Mouse (Mus musculus) neutrophil, adult 5-6 weeks (primary cell): ENCODE results near the gene Agap3. TPM values are rescaled to one million over a fixed set of nuclear protein-coding genes. Genes with fewer than 3 reads are reported as not detected.
A peak's percentile ranks its signal among the peaks of the same experiment; 100 is the strongest.

Source experiments
- ATAC-seq: fragments of 151-379, 151-347 bp; 2 replicates; pipeline ENCODE4 v1.8.0; 2017; ENCODE audit warnings: mild to moderate bottlenecking, moderate TSS enrichment; ENCODE audit not compliant: insufficient number of reproducible peaks, poor library complexity, low FRiP score, severe bottlenecking; ENCODE audit errors: extremely low read depth
- total RNA-seq: library from RNA; stranded (forward); fragments of 200-1000 nt; gene quantifications from 2 replicates; pipeline ENCODE4 v1.2.3, GENCODE M21; 2017

The Agap3 gene
- total RNA-seq: 26.1 and 28.6 TPM in 2 replicates

- ATAC-seq: no peak
Observed at GRCm38 (mm10) chr5:24452030-24452690, at the start of gene Agap3. Gene Agap3, plus strand, starts transcription at chr5:24452177.

GRCm38 (mm10) chr5:24404594-24405360, 47.2 kb upstream of the Agap3 start:
- no peak for ATAC-seq

DNA sequence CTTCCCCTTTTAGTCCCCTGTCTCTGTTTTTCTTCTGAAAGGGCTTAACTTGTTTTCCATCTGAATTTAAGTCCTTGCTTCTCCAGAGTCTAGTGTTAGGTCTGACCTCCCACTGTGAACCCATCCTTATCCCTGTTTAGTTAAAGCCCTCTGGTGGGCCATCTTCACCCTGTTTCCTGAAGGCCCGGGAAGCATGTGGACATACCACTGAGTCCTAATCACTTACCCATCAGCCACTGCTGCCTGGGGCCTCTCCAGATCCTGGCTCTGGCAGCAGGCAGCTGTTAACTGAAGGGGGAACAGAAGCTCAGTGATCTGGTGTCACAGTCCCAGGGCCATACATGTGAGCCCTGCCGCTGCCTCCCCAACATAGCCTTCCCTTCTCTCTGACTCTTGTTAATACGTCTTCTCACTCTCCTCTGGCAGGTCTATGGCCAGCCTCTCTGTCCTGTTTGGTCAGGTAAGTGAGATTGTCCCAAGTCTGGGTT, 46.5 kb upstream of the Agap3 start:
- ATAC-seq: no peak

DNA sequence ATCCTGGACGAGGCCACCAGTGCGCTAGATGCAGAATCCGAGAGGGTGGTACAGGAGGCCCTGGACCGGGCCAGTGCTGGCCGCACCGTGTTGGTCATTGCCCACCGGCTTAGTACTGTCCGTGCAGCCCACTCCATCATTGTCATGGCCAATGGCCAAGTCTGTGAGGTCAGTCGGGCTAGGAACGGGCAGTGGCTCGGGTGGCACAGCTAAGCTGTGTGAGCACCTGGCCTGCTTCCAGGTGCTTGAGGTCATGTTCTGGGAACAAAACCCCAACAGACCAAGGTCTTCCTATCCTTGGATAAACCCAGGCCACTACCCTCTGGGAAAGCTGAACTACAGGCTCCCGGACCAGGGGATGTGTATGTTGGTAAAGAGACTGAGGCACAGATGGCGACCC, 43.3 kb upstream of the Agap3 start:
- ATAC-seq: no peak

- no peak for ATAC-seq
Observed at GRCm38 (mm10) chr5:24409466-24409865, 42.5 kb upstream of the Agap3 start.

GRCm38 (mm10) chr5:24412063-24412462, 39.9 kb upstream of the Agap3 start:
- ATAC-seq: no peak

- no peak for ATAC-seq
Observed at GRCm38 (mm10) chr5:24413042-24413693, 38.8 kb upstream of the Agap3 start, which contains the start of gene Asic3. Gene Asic3, plus strand, starts transcription at chr5:24413392.

GRCm38 (mm10) chr5:24413938-24414337, 38.0 kb upstream of the Agap3 start:
- ATAC-seq: no peak

DNA sequence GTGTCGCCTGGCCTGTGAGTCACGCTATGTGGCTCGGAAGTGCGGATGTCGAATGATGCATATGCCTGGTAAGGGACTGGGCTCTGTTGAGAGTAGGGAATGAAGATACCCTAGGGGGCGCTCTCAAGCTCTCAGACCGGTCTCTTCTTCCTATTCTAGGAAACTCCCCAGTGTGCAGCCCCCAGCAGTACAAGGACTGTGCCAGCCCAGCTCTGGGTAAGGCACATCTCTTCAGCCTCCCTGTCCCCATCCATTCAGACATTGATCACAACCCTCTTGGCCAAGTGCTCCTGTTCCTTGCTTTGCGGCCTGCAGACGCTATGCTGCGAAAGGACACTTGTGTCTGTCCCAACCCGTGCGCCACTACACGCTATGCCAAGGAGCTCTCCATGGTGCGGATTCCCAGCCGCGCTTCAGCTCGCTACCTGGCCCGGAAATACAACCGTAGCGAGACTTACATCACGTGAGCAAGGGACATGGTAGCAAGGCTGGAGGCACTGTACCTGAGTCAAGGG, 35.7 kb upstream of the Agap3 start:
- peak; percentile 65 for ATAC-seq

- ATAC-seq: no peak
Observed at GRCm38 (mm10) chr5:24417587-24417986, 34.4 kb upstream of the Agap3 start.

GRCm38 (mm10) chr5:24420381-24420780, 31.6 kb upstream of the Agap3 start:
- ATAC-seq: no peak

GRCm38 (mm10) chr5:24423129-24424003, 28.6 kb upstream of the Agap3 start, which contains the start of the genes Cdk5 and Slc4a2:
Gene Cdk5, minus strand, starts transcription at chr5:24423530.
Gene Slc4a2, plus strand, starts transcription at chr5:24423837.
- peak; percentile 93 for ATAC-seq

GRCm38 (mm10) chr5:24424004-24424781, 27.8 kb upstream of the Agap3 start:
- ATAC-seq: no peak

- 0 out of 2 replicates have a peak, but pooled peaks have one; percentile 6 for ATAC-seq
Observed at GRCm38 (mm10) chr5:24424861-24425411, 27.0 kb upstream of the Agap3 start.

DNA sequence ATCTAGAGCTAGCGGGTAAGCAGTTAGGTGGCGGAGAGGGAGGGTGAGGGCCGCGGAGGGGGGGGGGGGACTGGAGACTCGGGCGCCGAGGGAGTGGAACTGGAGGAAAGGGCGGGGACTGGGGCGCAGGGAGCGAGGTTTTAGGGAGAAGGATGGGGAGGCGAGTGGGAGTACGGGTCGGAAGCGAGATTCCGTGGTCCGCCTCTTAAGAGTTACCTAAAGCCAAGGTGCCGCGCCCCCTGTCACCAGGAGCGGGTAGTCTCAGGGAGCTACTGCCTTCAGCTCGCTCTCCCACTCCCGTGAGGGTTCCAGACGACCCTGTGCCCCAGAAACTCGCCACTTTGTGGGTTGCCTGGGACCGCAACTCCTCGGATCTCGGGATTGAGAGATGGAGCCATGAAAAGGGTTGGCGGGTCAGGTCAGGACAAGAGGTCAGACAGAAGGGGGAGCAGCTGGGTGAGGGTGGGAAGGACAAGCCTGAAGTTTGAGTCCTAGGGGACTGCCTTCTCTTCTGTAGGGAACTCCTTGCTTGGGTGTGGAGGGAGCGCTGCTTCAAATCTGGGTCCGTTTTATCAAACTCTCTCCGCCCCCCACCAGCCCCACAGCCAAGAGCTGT, 26.4 kb upstream of the Agap3 start:
- no peak for ATAC-seq

DNA sequence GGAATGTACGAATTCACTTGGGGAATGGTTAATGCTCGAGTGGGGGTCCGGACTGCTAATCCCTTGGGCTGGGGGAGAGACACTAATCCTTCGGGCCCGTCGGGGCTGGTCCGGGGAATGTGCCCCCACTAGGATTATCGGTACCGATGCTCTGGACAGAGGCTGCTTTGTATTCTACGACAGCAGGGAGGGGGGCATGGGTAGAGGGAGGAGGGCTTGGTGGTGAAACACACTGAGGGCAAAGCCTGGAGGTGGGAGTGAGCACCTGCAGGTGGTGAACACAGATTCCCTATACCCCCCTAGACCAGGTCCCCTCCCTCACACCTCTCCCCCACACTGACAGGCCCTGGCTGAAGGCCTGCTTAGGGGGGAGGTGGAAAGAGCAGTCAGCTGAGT, 25.9 kb upstream of the Agap3 start:
- ATAC-seq: no peak
